Mouse (Mus musculus) CH12.LX (cell line): ENCODE data around the gene Brd3. TPM values are rescaled to one million over a fixed set of nuclear protein-coding genes. Genes with fewer than 3 reads are reported as not detected.

Source experiments
- DNase-seq: peaks from one replicate; pipeline ENCODE4 v3.0.0-alpha.2; 2013; ENCODE audit errors: extremely low read depth
- H3K27ac ChIP-seq: 2 replicates; pipeline ENCODE4 v1.5.1; 2012; ENCODE audit warnings: low read depth, mild to moderate bottlenecking, control low read depth, moderate library complexity; ENCODE audit not compliant: insufficient read depth
- H3K27me3 ChIP-seq: replicated peaks from 2 replicates; pipeline ENCODE3; 2012; ENCODE audit warnings: inconsistent platforms
- H3K36me3 ChIP-seq, 2 experiments: replicated peaks in 1 of 2; 2 replicates each; pipeline versions ENCODE3 to v1.6.1; 2012; ENCODE audit warnings: inconsistent platforms in 1 of 2, low read length in 1 of 2, mild to moderate bottlenecking in 1 of 2, mixed read lengths in 1 of 2, moderate library complexity in 1 of 2; ENCODE audit not compliant: control insufficient read depth in 1 of 2, insufficient read depth in 1 of 2
- H3K4me1 ChIP-seq, 2 experiments: 2 replicates each; pipeline ENCODE4 v1.6.1; 2012; ENCODE audit warnings: inconsistent platforms in 1 of 2, moderate library complexity in 1 of 2; ENCODE audit not compliant: insufficient read depth in 2 of 2, control insufficient read depth in 1 of 2
- H3K4me2 ChIP-seq: 2 replicates; pipeline ENCODE4 v1.6.1; 2012; ENCODE audit warnings: low read depth, mild to moderate bottlenecking, control low read depth; ENCODE audit not compliant: poor library complexity, insufficient read depth, severe bottlenecking
- H3K4me3 ChIP-seq, 3 experiments: fragments of 150-350 bp in 1 of 3; sonication (generic) in 1 of 3; replicated peaks in 1 of 3; 2 replicates each; pipeline versions ENCODE3 to v1.5.1; 2011 to 2012; ENCODE audit warnings: low read depth in 2 of 3, low read length in 2 of 3, mild to moderate bottlenecking in 2 of 3, moderate library complexity in 2 of 3, control low read depth in 1 of 3, improper control_type of control experiment in 1 of 3, inconsistent platforms in 1 of 3, mixed read lengths in 1 of 3; ENCODE audit not compliant: poor library complexity in 1 of 3
- H3K79me2 ChIP-seq: replicated peaks from 2 replicates; pipeline ENCODE4 v1.6.1; 2012; ENCODE audit warnings: mild to moderate bottlenecking, moderate library complexity; ENCODE audit not compliant: control insufficient read depth, poor library complexity, insufficient read depth, severe bottlenecking; ENCODE audit errors: extremely low read depth
- H3K9ac ChIP-seq: 2 replicates; pipeline ENCODE4 v1.6.1; 2012; ENCODE audit warnings: low read depth, mild to moderate bottlenecking, control low read depth, moderate library complexity; ENCODE audit not compliant: insufficient read depth
- H3K9me3 ChIP-seq: replicated peaks from 2 replicates; pipeline ENCODE3; 2012; ENCODE audit warnings: low read length, inconsistent platforms, mixed read lengths
- BHLHE40 ChIP-seq: IDR thresholded peaks from 2 replicates; pipeline ENCODE4 v1.6.1; 2011; ENCODE audit warnings: mild to moderate bottlenecking, low read depth, low read length, improper control_type of control experiment
- CHD1 ChIP-seq: IDR thresholded peaks from 2 replicates; pipeline ENCODE4 v1.6.1; 2012; ENCODE audit warnings: low read depth, low read length, improper control_type of control experiment, inconsistent platforms
- CHD2 ChIP-seq: IDR thresholded peaks from 2 replicates; pipeline ENCODE4 v1.6.1; 2011; ENCODE audit warnings: low read length, improper control_type of control experiment
- CTCF ChIP-seq, 2 experiments: IDR thresholded peaks in 1 of 2; conservative IDR thresholded peaks in 1 of 2; 2 replicates each; pipeline ENCODE4 v1.5.1; 2011 to 2012; ENCODE audit warnings: low read depth in 2 of 2, low read length in 2 of 2, improper control_type of control experiment in 1 of 2, inconsistent platforms in 1 of 2, mild to moderate bottlenecking in 1 of 2, moderate library complexity in 1 of 2
- E2F4 ChIP-seq: IDR thresholded peaks from 2 replicates; pipeline ENCODE4 v1.6.1; 2011; ENCODE audit warnings: low read depth, low read length, improper control_type of control experiment; ENCODE audit not compliant: insufficient replicate concordance
- EP300 ChIP-seq: IDR thresholded peaks from 2 replicates; pipeline ENCODE4 v1.6.1; 2011; ENCODE audit warnings: low read length, improper control_type of control experiment
- ETS1 ChIP-seq: conservative IDR thresholded peaks from 2 replicates; pipeline ENCODE4 v1.6.1; 2012; ENCODE audit warnings: low read depth, mild to moderate bottlenecking, inconsistent platforms, low read length, improper control_type of control experiment, moderate library complexity
- GABPA ChIP-seq: IDR thresholded peaks from 2 replicates; pipeline ENCODE4 v1.6.1; 2012; ENCODE audit warnings: low read depth, low read length, improper control_type of control experiment, inconsistent platforms; ENCODE audit not compliant: insufficient replicate concordance
- HCFC1 ChIP-seq: IDR thresholded peaks from 2 replicates; pipeline ENCODE4 v1.6.1; 2012; ENCODE audit warnings: low read depth, mild to moderate bottlenecking, inconsistent platforms, low read length, improper control_type of control experiment
- IRF4 ChIP-seq: IDR thresholded peaks from 2 replicates; pipeline ENCODE4 v1.6.1; 2014; ENCODE audit warnings: low read depth, mild to moderate bottlenecking, inconsistent platforms, low read length, improper control_type of control experiment
- JUND ChIP-seq: conservative IDR thresholded peaks from 2 replicates; pipeline ENCODE4 v1.6.1; 2011; ENCODE audit warnings: low read depth, low read length, improper control_type of control experiment
- MAFK ChIP-seq: IDR thresholded peaks from 2 replicates; pipeline ENCODE4 v1.6.1; 2011; ENCODE audit warnings: low read length, improper control_type of control experiment; ENCODE audit not compliant: insufficient replicate concordance
- MAX ChIP-seq: IDR thresholded peaks from 2 replicates; pipeline ENCODE4 v1.6.1; 2011; ENCODE audit warnings: low read length, improper control_type of control experiment
- MAZ ChIP-seq: IDR thresholded peaks from 2 replicates; pipeline ENCODE4 v1.6.1; 2012; ENCODE audit warnings: low read depth, mild to moderate bottlenecking, inconsistent platforms, low read length, improper control_type of control experiment, moderate library complexity
- MEF2A ChIP-seq: IDR thresholded peaks from 2 replicates; pipeline ENCODE4 v1.6.1; 2014; ENCODE audit warnings: low read depth, mild to moderate bottlenecking, inconsistent platforms, low read length, improper control_type of control experiment, borderline replicate concordance
- NELFE ChIP-seq: IDR thresholded peaks from 2 replicates; pipeline ENCODE4 v1.6.1; 2011; ENCODE audit warnings: low read depth, low read length, improper control_type of control experiment
- NRF1 ChIP-seq: IDR thresholded peaks from 2 replicates; pipeline ENCODE4 v1.6.1; 2014; ENCODE audit warnings: low read depth, mild to moderate bottlenecking, inconsistent platforms, low read length, improper control_type of control experiment, moderate library complexity
- PAX5 ChIP-seq: IDR thresholded peaks from 2 replicates; pipeline ENCODE4 v1.6.1; 2012; ENCODE audit warnings: low read length, inconsistent platforms, mixed read lengths
- POLR2AphosphoS2 ChIP-seq: IDR thresholded peaks from 2 replicates; pipeline ENCODE4 v1.6.1; 2011; ENCODE audit warnings: low read depth, low read length, improper control_type of control experiment
- RAD21 ChIP-seq: IDR thresholded peaks from 2 replicates; pipeline ENCODE4 v1.6.1; 2011; ENCODE audit warnings: low read depth, mild to moderate bottlenecking, low read length, improper control_type of control experiment, moderate library complexity
- RCOR1 ChIP-seq: conservative IDR thresholded peaks from 2 replicates; pipeline ENCODE4 v1.6.1; 2012; ENCODE audit warnings: low read depth, mild to moderate bottlenecking, inconsistent platforms, low read length, improper control_type of control experiment
- SIN3A ChIP-seq: IDR thresholded peaks from 2 replicates; pipeline ENCODE4 v1.6.1; 2012; ENCODE audit warnings: low read length, improper control_type of control experiment, inconsistent platforms
- SMC3 ChIP-seq: IDR thresholded peaks from 2 replicates; pipeline ENCODE4 v1.6.1; 2011; ENCODE audit warnings: low read depth, low read length, improper control_type of control experiment
- TBP ChIP-seq: conservative IDR thresholded peaks from 2 replicates; pipeline ENCODE4 v1.6.1; 2011; ENCODE audit warnings: low read depth, low read length, improper control_type of control experiment
- TCF12 ChIP-seq: IDR thresholded peaks from 2 replicates; pipeline ENCODE4 v1.6.1; 2014; ENCODE audit warnings: low read depth, mild to moderate bottlenecking, inconsistent platforms, low read length, improper control_type of control experiment
- UBTF ChIP-seq: IDR thresholded peaks from 2 replicates; pipeline ENCODE4 v1.6.1; 2012; ENCODE audit warnings: low read depth, mild to moderate bottlenecking, inconsistent platforms, low read length, improper control_type of control experiment, moderate library complexity
- ZC3H11A ChIP-seq: IDR thresholded peaks from 2 replicates; pipeline ENCODE4 v1.6.1; 2012; ENCODE audit warnings: low read depth, mild to moderate bottlenecking, inconsistent platforms, low read length, improper control_type of control experiment
- ZKSCAN1 ChIP-seq: IDR thresholded peaks from 2 replicates; pipeline ENCODE4 v1.6.1; 2012; ENCODE audit warnings: low read depth, inconsistent platforms, low read length, improper control_type of control experiment, borderline replicate concordance
- ZNF384 ChIP-seq: IDR thresholded peaks from 2 replicates; pipeline ENCODE4 v1.6.1; 2012; ENCODE audit warnings: low read depth, low read length, improper control_type of control experiment, inconsistent platforms
- dilution Hi-C: fragments of 300-500 bp; cut with MboI; formaldehyde crosslinking; loops from 2 replicates; pipeline ENCODE4 v1.14.3; 2020; ENCODE audit warnings: low sequenced_read_pairs; ENCODE audit not compliant: extremely low pct_unique_long_range_greater_than_20kb, extremely low pct_ligation_motif_present
- in situ Hi-C: fragments of 300-500 bp; cut with MboI; formaldehyde crosslinking; loops from 3 replicates; pipeline ENCODE4 v1.14.3; 2019; ENCODE audit warnings: low sequenced_read_pairs, low pct_ligation_motif_present, low pct_unique_long_range_greater_than_20kb, mixed read lengths
- polyA plus RNA-seq: library from polyadenylated mRNA; unstranded; fragments of >175 nt; gene quantifications from 2 replicates; pipeline ENCODE4 v1.2.1, GENCODE M21; 2012; ENCODE audit warnings: low read depth; ENCODE audit not compliant: insufficient read length
- total RNA-seq, 2 experiments: library from RNA; depleted of rRNA; stranded (reverse); fragments of 300-350 nt in 1 of 2; fragments of >200 nt in 1 of 2; gene quantifications; 2 replicates each; pipeline ENCODE4 v1.2.3; 2012 to 2014

The Brd3 gene
- total and polyA plus RNA-seq, 3 experiments = 2.5 to 17.1 (median 6.6) TPM

- Histone ChIP-seq H3K27ac (no peak overlapping the region), H3K36me3 (peaks cover 0 to 47% of the 10 kb centered on the region in 2 experiments), H3K9ac (no peak overlapping the region), H3K79me2 (peaks cover 3% of the 10 kb centered on the region; the same call in 1 of the 2 replicates), H3K4me1 (peaks cover 36 to 74% of the 10 kb centered on the region in 2 experiments), H3K9me3 (no peaks in the 10 kb centered on the region), H3K27me3 (no peaks in the 10 kb centered on the region), H3K4me3 (no peak overlapping the region), H3K4me2 (0 out of 2 replicates have a peak overlapping the region, but pooled peaks have one; percentile 26)
- in situ Hi-C loops = no loop called here
- dilution Hi-C loops = no loop called here
- TF ChIP-seq TCF12 (no peak), RAD21 (no peak), E2F4 (no peak), PAX5 (no peak), MAX (no peak), CHD2 (no peak), SMC3 (no peak), ZNF384 (no peak), MAFK (no peak), ZC3H11A (no peak), BHLHE40 (no peak), MAZ (no peak), NELFE (no peak), SIN3A (no peak), POLR2AphosphoS2 (no peak), GABPA (no peak), TBP (no peak)
- no peak for DNase-seq
Observed at GRCm38 (mm10) chr2:27469991-27470355, 37.5 kb downstream of the Brd3 start.

- DNase-seq = peak; percentile 83
- Histone ChIP-seq H3K79me2 (peaks cover 3% of the 10 kb centered on the region; the same call in 1 of the 2 replicates), H3K27me3 (no peaks in the 10 kb centered on the region), H3K4me2 (peak overlapping the region; percentile 26), H3K9ac (no peak overlapping the region), H3K36me3 (peaks cover 0 to 51% of the 10 kb centered on the region in 2 experiments), H3K27ac (peak overlapping the region; percentile 26; the same call in 1 of the 2 replicates), H3K9me3 (no peaks in the 10 kb centered on the region), H3K4me3 (no peak overlapping the region), H3K4me1 (peaks cover 37 to 76% of the 10 kb centered on the region in 2 experiments)
- in situ Hi-C loops (no loop called here), dilution Hi-C loops (no loop called here)
- TF ChIP-seq TBP = no peak
- no peak for TF ChIP-seq CHD1
- peak; percentile 94 for TF ChIP-seq BHLHE40
- no peak for TF ChIP-seq ZC3H11A
- peak; percentile 88 for TF ChIP-seq MAFK
- peak; percentile 64; the same call in 1 of the 2 replicates for TF ChIP-seq UBTF
- TF ChIP-seq CHD2 = peak; percentile 75
- TF ChIP-seq ZKSCAN1 = no peak
- TF ChIP-seq ETS1 = peak; percentile 92
- peak; percentile 99 for TF ChIP-seq EP300
- TF ChIP-seq TCF12 = peak; percentile 98
- peak; percentile 38 for TF ChIP-seq HCFC1
- peak; percentile 97 for TF ChIP-seq MEF2A
- peak; percentile 13; the same call in 1 of the 2 replicates for TF ChIP-seq NRF1
- peak; percentile 100 for TF ChIP-seq IRF4
- peak; percentile 96 for TF ChIP-seq RCOR1
- no peak for TF ChIP-seq ZNF384
- no peak for TF ChIP-seq SMC3
- no peak for TF ChIP-seq CTCF (conservative IDR thresholded peaks at IDR 0.05 in 1 of 2, IDR thresholded peaks at IDR 0.05 in 1 of 2; ENCODE audit: low read depth in 2 of 2, low read length in 2 of 2)
- no peak for TF ChIP-seq POLR2AphosphoS2
- peak; percentile 83; the same call in 1 of the 2 replicates for TF ChIP-seq SIN3A
- TF ChIP-seq JUND = no peak
- no peak for TF ChIP-seq NELFE
Observed at GRCm38 (mm10) chr2:27469292-27469990, 38.0 kb downstream of the Brd3 start.
